Mouse (Mus musculus) midbrain, embryonic 15.5 days (tissue): ENCODE measurements at regions not wholly inside any gene's neighbourhood (a gene's known extent, or its start where the extent isn't known, plus 50 kb on each side); places are given as distances from the start of the nearest gene placed in this dataset.

Experiments
- ATAC-seq: fragments of 200-750 bp; cut with Nextera tagmentation; replicated peaks from 2 replicates; pipeline ENCODE4 v1.8.0; 2017; ENCODE audit warnings: moderate TSS enrichment
- H3K27ac ChIP-seq: fragments of 300-500 bp; sonication (generic); 2 replicates; pipeline ENCODE4 v1.5.1; 2015; ENCODE audit warnings: mild to moderate bottlenecking, inconsistent platforms
- H3K27me3 ChIP-seq: fragments of 300-500 bp; sonication (generic); replicated peaks from 2 replicates; pipeline ENCODE4 v1.6.1; 2015; ENCODE audit warnings: inconsistent platforms
- H3K36me3 ChIP-seq: fragments of 300-500 bp; sonication (generic); replicated peaks from 2 replicates; pipeline ENCODE4 v1.6.1; 2015; ENCODE audit warnings: inconsistent platforms
- H3K4me1 ChIP-seq: fragments of 300-500 bp; sonication (generic); 2 replicates; pipeline ENCODE4 v1.6.1; 2015; ENCODE audit warnings: inconsistent platforms
- H3K4me2 ChIP-seq: fragments of 300-500 bp; sonication (generic); 2 replicates; pipeline ENCODE4 v1.6.1; 2015; ENCODE audit warnings: inconsistent platforms, mild to moderate bottlenecking, moderate library complexity
- H3K4me3 ChIP-seq: fragments of 300-500 bp; sonication (generic); 2 replicates; pipeline ENCODE4 v1.5.1; 2015; ENCODE audit warnings: mild to moderate bottlenecking, inconsistent platforms
- H3K9ac ChIP-seq: fragments of 300-500 bp; sonication (generic); 2 replicates; pipeline ENCODE4 v1.6.1; 2015; ENCODE audit warnings: mild to moderate bottlenecking, inconsistent platforms
- H3K9me3 ChIP-seq: fragments of 300-500 bp; sonication (generic); 2 replicates; pipeline ENCODE4 v1.6.1; 2016; ENCODE audit warnings: inconsistent platforms
- WGBS: fragments of 180-500 bp; shearing (Covaris S2); methylation state at CpG from one replicate; pipeline ENCODE4 v1.1.7; 2015; ENCODE audit warnings: mixed read lengths; 5-methylcytosine and 5-hydroxymethylcytosine counted together

- H3K4me1 ChIP-seq, result no peaks in the 10 kb centered on the region
- H3K9ac ChIP-seq, result no peak overlapping the region
- WGBS, result 18% methylated on average over 5 of the region's 5 CpGs
- H3K27me3 ChIP-seq, result no peaks in the 10 kb centered on the region
- no peak overlapping the region for H3K27ac ChIP-seq
- H3K4me2 ChIP-seq, result no peak overlapping the region
- no peaks in the 10 kb centered on the region for H3K9me3 ChIP-seq
- no peak overlapping the region for H3K4me3 ChIP-seq
- no peaks in the 10 kb centered on the region for H3K36me3 ChIP-seq
- ATAC-seq, result no peak
Measured at GRCm38 (mm10) chr7:138083980-138084379, 313.6 kb downstream of the Tcerg1l start.

- Histone ChIP-seq H3K36me3 (no peaks in the 10 kb centered on the region), H3K27ac (no peak overlapping the region), H3K9ac (no peak overlapping the region), H3K4me3 (no peak overlapping the region), H3K4me1 (no peaks in the 10 kb centered on the region), H3K4me2 (no peak overlapping the region), H3K9me3 (no peaks in the 10 kb centered on the region), H3K27me3 (no peaks in the 10 kb centered on the region)
- 56% methylated on average over 7 of the region's 7 CpGs for WGBS
- no peak for ATAC-seq
Measured at GRCm38 (mm10) chr7:138107471-138108210, 289.9 kb downstream of the Tcerg1l start.

GRCm38 (mm10) chr7:138121497-138121896, 276.0 kb downstream of the Tcerg1l start:
- no peak overlapping the region for H3K9ac ChIP-seq
- ATAC-seq, result peak; percentile 39; the same call in 1 of the 2 replicates
- WGBS, result 29% methylated on average over 4 of the region's 4 CpGs
- H3K27ac ChIP-seq, result peak overlapping the region; percentile 56
- H3K4me2 ChIP-seq, result no peak overlapping the region
- H3K4me1 ChIP-seq, result peaks cover 6% of the 10 kb centered on the region; the same call in 1 of the 2 replicates
- no peaks in the 10 kb centered on the region for H3K9me3 ChIP-seq
- H3K36me3 ChIP-seq, result no peaks in the 10 kb centered on the region
- no peak overlapping the region for H3K4me3 ChIP-seq
- H3K27me3 ChIP-seq, result no peaks in the 10 kb centered on the region

GRCm38 (mm10) chr7:138129701-138130100, 267.8 kb downstream of the Tcerg1l start:
- WGBS, result 38% methylated on average over 2 of the region's 2 CpGs

GRCm38 (mm10) chr7:138133427-138133826, 264.1 kb downstream of the Tcerg1l start:
- no peak for ATAC-seq
- H3K36me3 ChIP-seq, result no peaks in the 10 kb centered on the region
- no peaks in the 10 kb centered on the region for H3K27me3 ChIP-seq
- 90% methylated on average over 6 of the region's 6 CpGs for WGBS
- no peak overlapping the region for H3K9ac ChIP-seq
- H3K4me1 ChIP-seq, result 0 out of 2 replicates have a peak, but pooled peaks cover 2% of the 10 kb centered on the region
- no peak overlapping the region for H3K4me2 ChIP-seq
- no peaks in the 10 kb centered on the region for H3K9me3 ChIP-seq
- H3K27ac ChIP-seq, result no peak overlapping the region
- no peak overlapping the region for H3K4me3 ChIP-seq

More at GRCm38 (mm10) chr7:138129701-138130100, 267.8 kb downstream of the Tcerg1l start:
- Histone ChIP-seq H3K36me3 (no peaks in the 10 kb centered on the region), H3K27ac (no peak overlapping the region), H3K4me3 (no peak overlapping the region), H3K9me3 (no peaks in the 10 kb centered on the region), H3K27me3 (no peaks in the 10 kb centered on the region), H3K4me1 (no peaks in the 10 kb centered on the region), H3K9ac (no peak overlapping the region), H3K4me2 (no peak overlapping the region)
- no peak for ATAC-seq

GRCm38 (mm10) chr7:138137934-138138333, 259.6 kb downstream of the Tcerg1l start:
- WGBS, result 32% methylated on average over 1 of the region's 1 CpGs
- Histone ChIP-seq H3K9me3 (no peaks in the 10 kb centered on the region), H3K27ac (0 out of 2 replicates have a peak overlapping the region, but pooled peaks have one; percentile 40), H3K4me1 (0 out of 2 replicates have a peak, but pooled peaks cover 2% of the 10 kb centered on the region), H3K4me2 (no peak overlapping the region), H3K27me3 (no peaks in the 10 kb centered on the region), H3K4me3 (no peak overlapping the region), H3K36me3 (no peaks in the 10 kb centered on the region), H3K9ac (no peak overlapping the region)
- ATAC-seq, result 0 out of 2 replicates have a peak, but pooled peaks have one; percentile 52

GRCm38 (mm10) chr7:138139766-138140165, 257.8 kb downstream of the Tcerg1l start:
- no peak overlapping the region for H3K4me2 ChIP-seq
- H3K4me3 ChIP-seq, result no peak overlapping the region
- H3K9ac ChIP-seq, result no peak overlapping the region
- 0 out of 2 replicates have a peak, but pooled peaks cover 2% of the 10 kb centered on the region for H3K4me1 ChIP-seq
- ATAC-seq, result no peak
- no peaks in the 10 kb centered on the region for H3K9me3 ChIP-seq
- H3K27ac ChIP-seq, result no peak overlapping the region
- WGBS, result 88% methylated on average over 5 of the region's 5 CpGs
- no peaks in the 10 kb centered on the region for H3K36me3 ChIP-seq
- H3K27me3 ChIP-seq, result no peaks in the 10 kb centered on the region

GRCm38 (mm10) chr7:138149496-138149895, 248.0 kb downstream of the Tcerg1l start:
- H3K4me3 ChIP-seq, result no peak overlapping the region
- no peak overlapping the region for H3K9ac ChIP-seq
- no peaks in the 10 kb centered on the region for H3K9me3 ChIP-seq
- 83% methylated on average over 2 of the region's 2 CpGs for WGBS
- no peak for ATAC-seq
- H3K36me3 ChIP-seq, result no peaks in the 10 kb centered on the region
- no peak overlapping the region for H3K27ac ChIP-seq
- H3K27me3 ChIP-seq, result no peaks in the 10 kb centered on the region
- no peak overlapping the region for H3K4me2 ChIP-seq
- peaks cover 3% of the 10 kb centered on the region; the same call in 1 of the 2 replicates for H3K4me1 ChIP-seq

GRCm38 (mm10) chr7:138153455-138154167, 243.9 kb downstream of the Tcerg1l start:
- Histone ChIP-seq H3K9ac (no peak overlapping the region), H3K4me3 (no peak overlapping the region), H3K36me3 (no peaks in the 10 kb centered on the region), H3K4me1 (peaks cover 3% of the 10 kb centered on the region; the same call in 1 of the 2 replicates), H3K9me3 (no peaks in the 10 kb centered on the region), H3K27me3 (no peaks in the 10 kb centered on the region), H3K4me2 (no peak overlapping the region), H3K27ac (no peak overlapping the region)
- WGBS, result 34% methylated on average over 4 of the region's 4 CpGs
- no peak for ATAC-seq
